ENCODE assay signal across 16 mouse cellular contexts in genomic region chr10:70066497-70067168, GRCm38 (mm10). TPM values are rescaled to one million over a fixed set of nuclear protein-coding genes. Genes with fewer than 3 reads are reported as not detected.
DNase-seq lines count a peak whose midpoint lies in the region; ATAC-seq and TF ChIP-seq lines count a peak whose summit lies in the region.
"Had no signal": no experiment of that assay in that cellular context is flagged by ENCODE, and none has a peak within 500 bp of the region (broad histone marks: within the 10 kb centered on the region; RNA-seq: fewer than 3 reads in every experiment).

No protein-coding gene starts in this region.

- H3K4me3 ChIP-seq in hindbrain, embryonic 13.5 days: no peak overlapping the region
- H3K4me3 ChIP-seq in hindbrain, embryonic 11.5 days (ENCODE audit: low read depth, low read length): no peak overlapping the region
- no peak overlapping the region for H3K4me3 ChIP-seq in midbrain, embryonic 14.5 days (replicated peaks; ENCODE audit: low read depth, low read length)
- H3K4me3 ChIP-seq: liver, embryonic 13.5 days had no signal

- peak overlapping the region; percentile 5; the same call in 1 of the 2 replicates for H3K9ac ChIP-seq in hindbrain, embryonic 13.5 days
- H3K9ac ChIP-seq in hindbrain, embryonic 11.5 days (ENCODE audit: low read depth, low read length): no peak overlapping the region
- no peak overlapping the region for H3K9ac ChIP-seq in midbrain, embryonic 14.5 days (replicated peaks; ENCODE audit: low read length)
- H3K9ac ChIP-seq: liver, embryonic 13.5 days had no signal

- 31% methylated on average over 8 of the region's 8 CpGs for WGBS in hindbrain, embryonic 13.5 days
- 56% methylated on average over 8 of the region's 8 CpGs for WGBS in hindbrain, embryonic 11.5 days
- 24% methylated on average over 8 of the region's 8 CpGs for WGBS in midbrain, embryonic 14.5 days

- no peaks in the 10 kb centered on the region for H3K27me3 ChIP-seq in hindbrain, embryonic 13.5 days
- H3K27me3 ChIP-seq in hindbrain, embryonic 11.5 days (ENCODE audit: control insufficient read depth, insufficient read depth, low read length): no peaks in the 10 kb centered on the region
- H3K27me3 ChIP-seq in midbrain, embryonic 14.5 days (ENCODE audit: control insufficient read depth, insufficient read depth, low read length): no peaks in the 10 kb centered on the region
- H3K27me3 ChIP-seq: liver, embryonic 13.5 days had no signal

- no peak for TF ChIP-seq POLR2A in brain, embryonic 14.5 days (IDR thresholded peaks at IDR 0.05; ENCODE audit: borderline replicate concordance, extremely low read depth, insufficient read depth, insufficient read length, poor library complexity, severe bottlenecking)

- H3K27ac ChIP-seq in hindbrain, embryonic 13.5 days: peak overlapping the region; percentile 69
- no peak overlapping the region for H3K27ac ChIP-seq in hindbrain, embryonic 11.5 days (ENCODE audit: low read depth, low read length)
- no peak overlapping the region for H3K27ac ChIP-seq in midbrain, embryonic 14.5 days (replicated peaks; ENCODE audit: low read depth, low read length)
- H3K27ac ChIP-seq: kidney, postnatal 0 days; liver, embryonic 13.5 days had no signal

- H3K4me2 ChIP-seq in hindbrain, embryonic 13.5 days: no peak overlapping the region; the same call in 1 of the 2 replicates
- no peak overlapping the region for H3K4me2 ChIP-seq in hindbrain, embryonic 11.5 days (replicated peaks; ENCODE audit: low read depth, low read length)
- H3K4me2 ChIP-seq in midbrain, embryonic 14.5 days (ENCODE audit: low read length): no peak overlapping the region
- H3K4me2 ChIP-seq: heart, embryonic 11.5 days; liver, embryonic 13.5 days had no signal

- no peak for TF ChIP-seq CTCF in brain, embryonic 14.5 days (IDR thresholded peaks at IDR 0.05; ENCODE audit: borderline replicate concordance, extremely low read depth, insufficient read depth, insufficient read length)

- no peaks in the 10 kb centered on the region for H3K36me3 ChIP-seq in hindbrain, embryonic 13.5 days
- no peaks in the 10 kb centered on the region for H3K36me3 ChIP-seq in hindbrain, embryonic 11.5 days (ENCODE audit: control insufficient read depth, insufficient read depth, low read length)
- no peaks in the 10 kb centered on the region for H3K36me3 ChIP-seq in midbrain, embryonic 14.5 days (ENCODE audit: control insufficient read depth, insufficient read depth, low read length)
- H3K36me3 ChIP-seq: liver, embryonic 13.5 days had no signal

- peak; percentile 79 for ATAC-seq in hindbrain, embryonic 13.5 days (ENCODE audit: low FRiP score)
- ATAC-seq in hindbrain, embryonic 11.5 days (ENCODE audit: low FRiP score): no peak
- peak; percentile 58; the same call in 1 of the 2 replicates for ATAC-seq in midbrain, embryonic 14.5 days (ENCODE audit: low FRiP score, low TSS enrichment)

- H3K4me1 ChIP-seq in hindbrain, embryonic 13.5 days (replicated peaks): peaks cover 12% of the 10 kb centered on the region
- H3K4me1 ChIP-seq in hindbrain, embryonic 11.5 days (replicated peaks; ENCODE audit: control insufficient read depth, insufficient read depth, low read length): no peaks in the 10 kb centered on the region
- no peaks in the 10 kb centered on the region for H3K4me1 ChIP-seq in midbrain, embryonic 14.5 days (ENCODE audit: control insufficient read depth, insufficient read depth, low read length)
- H3K4me1 ChIP-seq: liver, embryonic 13.5 days had no signal

- DNase-seq in cerebellum, postnatal 10 days: peak; percentile 41
- DNase-seq in cerebellum, postnatal 25 days: no peak
- no peak for DNase-seq in hindbrain, embryonic 11.5 days (ENCODE audit: low spot score)
- DNase-seq in brain, embryonic 14.5 days (ENCODE audit: low read depth): peak; percentile 62
- DNase-seq in midbrain, embryonic 14.5 days: peak; percentile 37
- DNase-seq in layer of hippocampus, postnatal 14 days (ENCODE audit: low spot score in 2 of 2): no peak
- no peak for DNase-seq in right cerebral cortex, adult 18-20 months
- DNase-seq: adrenal gland, postnatal 14 days; cerebellum, adult 2 months; gastrocnemius, postnatal 14 days; heart, postnatal 36 days; liver, embryonic 13.5 days; thymus, adult 18-20 months had no signal

- H3K9me3 ChIP-seq in hindbrain, embryonic 13.5 days: no peaks in the 10 kb centered on the region
- H3K9me3 ChIP-seq in hindbrain, embryonic 11.5 days (ENCODE audit: control insufficient read depth, low read length): no peaks in the 10 kb centered on the region
- no peaks in the 10 kb centered on the region for H3K9me3 ChIP-seq in midbrain, embryonic 14.5 days (ENCODE audit: control insufficient read depth, low read length)

RNA-seq across cellular contexts. Expression of gene Ccdc6, which starts 30.3 kb away (rescaled TPM):
- 23.5 and 24.1 TPM in 2 replicates for polyA plus RNA-seq in hindbrain, embryonic 13.5 days (2015; fragmentation: Nextera tagmentation; extraction: Ambion mirVana)
- 23.0 and 27.8 TPM in 2 replicates for polyA plus RNA-seq in hindbrain, embryonic 11.5 days (2014; fragmentation: Nextera tagmentation; extraction: Ambion mirVana)
- 27.6 and 44.2 TPM in 2 replicates for polyA plus RNA-seq in brain, embryonic 14.5 days (2012; rRNA removed)
- 34.9 and 39.7 TPM in 2 replicates for polyA plus RNA-seq in midbrain, embryonic 14.5 days (2014; fragmentation: Nextera tagmentation; extraction: Ambion mirVana)
- total RNA-seq in layer of hippocampus, postnatal 14 days (2021): 10 to 100 TPM; 65.7 to 66.3 TPM

Comparison
In these comparisons a context has a peak if more than half of its experiments do, and no peak if none do; other contexts are left out.
1. DNase-seq: peak in cerebellum, postnatal 10 days (2 of 2), brain, embryonic 14.5 days (single experiment) and midbrain, embryonic 14.5 days (single experiment); none in cerebellum, postnatal 25 days (0 of 2), hindbrain, embryonic 11.5 days (single experiment), layer of hippocampus, postnatal 14 days (0 of 2) and right cerebral cortex, adult 18-20 months (single experiment).